19 mouse cellular contexts compared by ENCODE assay signal in the genomic region with DNA sequence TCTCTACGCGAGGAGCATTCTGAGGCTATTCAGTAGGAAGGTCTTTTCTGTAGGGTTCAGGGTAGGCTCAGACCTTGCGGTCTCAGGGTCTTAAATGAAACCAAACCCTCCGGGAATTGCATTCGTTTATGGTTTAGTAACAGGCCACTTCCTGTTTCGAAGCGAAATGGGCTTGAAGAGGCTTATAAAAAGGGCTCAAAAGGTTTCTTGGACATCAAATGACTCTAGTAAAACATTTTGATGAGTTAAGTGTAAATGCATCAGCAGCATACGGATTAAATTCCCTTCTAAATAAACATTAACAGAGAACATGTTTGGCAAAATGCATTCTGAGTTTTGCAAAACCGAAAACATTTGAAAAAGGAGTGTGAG.
DNase-seq lines count a peak whose midpoint lies in the region; ATAC-seq and TF ChIP-seq lines count a peak whose summit lies in the region.
"Had no signal": no experiment of that assay in that cellular context is flagged by ENCODE, and none has a peak within 500 bp of the region (broad histone marks: within the 10 kb centered on the region; RNA-seq: fewer than 3 reads in every experiment).

No protein-coding gene starts in this region.

- intact Hi-C loops in heart, postnatal 36 days (cut with DNase I) = no loop called here

- WGBS in heart, postnatal 0 days = 73% methylated on average over 9 of the region's 9 CpGs
- 48% methylated on average over 9 of the region's 9 CpGs for WGBS in lung, embryonic 16.5 days
- 22% methylated on average over 9 of the region's 9 CpGs for WGBS in limb, embryonic 15.5 days

- H3K9ac ChIP-seq in heart, postnatal 0 days (replicated peaks; ENCODE audit: low read depth, low read length) = no peak overlapping the region
- no peak overlapping the region for H3K9ac ChIP-seq in lung, embryonic 16.5 days (ENCODE audit: low read length)
- no peak overlapping the region for H3K9ac ChIP-seq in limb, embryonic 15.5 days
- H3K9ac ChIP-seq: embryonic facial prominence, embryonic 12.5 days; forebrain, embryonic 15.5 days had no signal

- no peaks in the 10 kb centered on the region for H3K27me3 ChIP-seq in heart, postnatal 0 days (ENCODE audit: control insufficient read depth, insufficient read depth, low read length)
- H3K27me3 ChIP-seq in lung, embryonic 16.5 days (ENCODE audit: control insufficient read depth, insufficient read depth, low read depth, low read length) = no peaks in the 10 kb centered on the region
- no peaks in the 10 kb centered on the region for H3K27me3 ChIP-seq in limb, embryonic 15.5 days
- H3K27me3 ChIP-seq: embryonic facial prominence, embryonic 12.5 days; forebrain, embryonic 15.5 days had no signal

- H3K4me1 ChIP-seq in heart, postnatal 0 days (ENCODE audit: control insufficient read depth, insufficient read depth) = no peaks in the 10 kb centered on the region
- peaks cover 11% of the 10 kb centered on the region for H3K4me1 ChIP-seq in lung, embryonic 16.5 days (replicated peaks; ENCODE audit: control insufficient read depth, insufficient read depth, low read length)
- H3K4me1 ChIP-seq in limb, embryonic 15.5 days = peaks cover 12% of the 10 kb centered on the region; the same call in 1 of the 2 replicates
- H3K4me1 ChIP-seq: forebrain, embryonic 15.5 days had no signal

- no peak for DNase-seq in heart, postnatal 0 days (ENCODE audit: low spot score)
- no peak for DNase-seq in heart, postnatal 36 days
- DNase-seq in lung, postnatal 25 days (ENCODE audit: low spot score) = no peak
- no peak for DNase-seq in urinary bladder, postnatal 25 days (ENCODE audit: low spot score)
- no peak for DNase-seq in urinary bladder, postnatal 14 days (ENCODE audit: low spot score)
- DNase-seq in urinary bladder, postnatal 36 days (ENCODE audit: low spot score in 2 of 2) = no peak
- DNase-seq: adrenal gland, postnatal 25 days; gastrocnemius, postnatal 36 days; layer of hippocampus, adult 9-11 months; left cerebral cortex, postnatal 4 days; lung, adult 18-20 months; right cerebral cortex, postnatal 4 days had no signal

- H3K9me3 ChIP-seq in heart, postnatal 0 days (replicated peaks; ENCODE audit: control insufficient read depth, low read length) = no peaks in the 10 kb centered on the region
- no peaks in the 10 kb centered on the region for H3K9me3 ChIP-seq in lung, embryonic 16.5 days (ENCODE audit: control insufficient read depth, low read length)
- H3K9me3 ChIP-seq in limb, embryonic 15.5 days = no peaks in the 10 kb centered on the region
- H3K9me3 ChIP-seq: embryonic facial prominence, embryonic 12.5 days; forebrain, embryonic 15.5 days; G1E had no signal

- no peak for TF ChIP-seq EP300 in heart, postnatal 0 days (IDR thresholded peaks at IDR 0.05; ENCODE audit: low read depth)

- H3K4me2 ChIP-seq in heart, postnatal 0 days (ENCODE audit: low read depth, low read length) = no peak overlapping the region
- no peak overlapping the region for H3K4me2 ChIP-seq in lung, embryonic 16.5 days (ENCODE audit: low read depth, low read length)
- no peak overlapping the region for H3K4me2 ChIP-seq in limb, embryonic 15.5 days
- H3K4me2 ChIP-seq: embryonic facial prominence, embryonic 12.5 days; forebrain, embryonic 15.5 days; midbrain, embryonic 11.5 days had no signal

- TF ChIP-seq CTCF in heart, postnatal 0 days (IDR thresholded peaks at IDR 0.05; ENCODE audit: low read depth) = no peak

- H3K27ac ChIP-seq in heart, postnatal 0 days (ENCODE audit: low read depth) = 0 out of 2 replicates have a peak overlapping the region, but pooled peaks have one; percentile 0
- peak overlapping the region; percentile 73 for H3K27ac ChIP-seq in lung, embryonic 16.5 days (ENCODE audit: low read length)
- H3K27ac ChIP-seq in limb, embryonic 15.5 days = peak overlapping the region; percentile 38; the same call in 1 of the 2 replicates
- H3K27ac ChIP-seq: embryonic facial prominence, embryonic 12.5 days; forebrain, embryonic 15.5 days had no signal

- no peak overlapping the region for H3K4me3 ChIP-seq in heart, postnatal 0 days (ENCODE audit: low read depth, low read length)
- no peak overlapping the region for H3K4me3 ChIP-seq in lung, embryonic 16.5 days (ENCODE audit: low read length)
- H3K4me3 ChIP-seq in limb, embryonic 15.5 days = no peak overlapping the region
- H3K4me3 ChIP-seq: embryonic facial prominence, embryonic 12.5 days; forebrain, embryonic 15.5 days had no signal

- no peak for ATAC-seq in heart, postnatal 0 days (ENCODE audit: insufficient read depth, low read depth)
- no peak for ATAC-seq in lung, embryonic 16.5 days (ENCODE audit: low read depth)
- no peak for ATAC-seq in limb, embryonic 15.5 days (ENCODE audit: insufficient number of reproducible peaks, low FRiP score, low TSS enrichment, low read depth)
- ATAC-seq: forebrain, embryonic 15.5 days; hindbrain, embryonic 16.5 days had no signal

- H3K36me3 ChIP-seq in heart, postnatal 0 days (replicated peaks; ENCODE audit: control insufficient read depth, insufficient read depth, low read length) = no peaks in the 10 kb centered on the region
- H3K36me3 ChIP-seq in lung, embryonic 16.5 days (ENCODE audit: control insufficient read depth, insufficient read depth, low read length) = no peaks in the 10 kb centered on the region
- no peaks in the 10 kb centered on the region for H3K36me3 ChIP-seq in limb, embryonic 15.5 days
- H3K36me3 ChIP-seq: embryonic facial prominence, embryonic 12.5 days; forebrain, embryonic 15.5 days; G1E had no signal

Comparison
In these comparisons a context has a peak if more than half of its experiments do, and no peak if none do; other contexts are left out.
1. H3K27ac ChIP-seq: peak in every context shown above with its lines; median percentile 73 in lung, embryonic 16.5 days; 38 in limb, embryonic 15.5 days; 0 in heart, postnatal 0 days.